Mouse (Mus musculus): ENCODE measurements around the gene Npb. TPM values are rescaled to one million over a fixed set of nuclear protein-coding genes. Genes with fewer than 3 reads are reported as not detected.
"Not testable (repeated sequence)": the region's sequence is repeated elsewhere in the genome, so short reads cannot be mapped to it uniquely, and the experiment has no call there.

The Npb gene
- 0.34 and 0.63 TPM in 2 replicates for polyA plus RNA-seq (2016; fragmentation: Nextera tagmentation; extraction: Ambion mirVana)

DNA sequence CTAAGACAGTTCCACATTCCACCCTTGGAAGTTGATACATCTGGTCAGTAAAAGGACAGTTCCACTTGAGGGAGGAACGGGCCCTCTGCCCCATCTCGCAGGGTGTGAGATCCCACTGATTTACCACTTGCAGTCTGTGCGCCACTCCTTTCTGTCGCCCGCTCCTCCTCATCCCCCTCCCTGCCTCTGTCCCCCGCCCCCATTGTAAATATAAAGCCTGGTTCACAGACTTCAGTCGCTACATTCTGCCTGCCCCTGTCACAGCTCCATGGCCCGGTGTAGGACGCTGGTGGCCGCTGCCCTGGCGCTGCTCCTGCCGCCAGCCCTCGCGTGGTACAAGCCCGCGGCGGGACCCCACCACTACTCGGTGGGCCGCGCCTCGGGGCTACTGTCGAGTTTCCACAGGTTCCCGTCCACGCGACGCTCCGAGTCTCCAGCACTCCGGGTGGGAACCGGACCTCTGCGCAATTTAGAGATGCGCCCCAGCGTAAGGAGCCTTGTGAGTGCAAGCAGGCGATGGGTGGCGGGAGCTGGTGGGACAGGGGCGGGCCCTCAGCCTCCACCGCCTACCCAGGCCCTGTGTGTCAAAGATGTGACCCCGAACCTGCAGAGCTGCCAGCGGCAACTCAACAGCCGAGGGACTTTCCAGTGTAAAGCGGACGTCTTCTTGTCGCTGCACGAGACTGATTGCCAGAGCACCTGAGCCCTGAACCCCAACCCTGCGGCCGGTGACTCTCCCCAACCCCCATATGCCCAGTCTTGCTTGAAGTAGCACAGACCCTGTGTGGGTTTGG lies at the start of gene Npb:
Npb (plus strand) TSS at position 237 of the 794 bp plus-strand sequence.
- H3K27ac ChIP-seq: peak within 1 kb of the TSS; percentile 73
- H3K9me3 ChIP-seq: no peaks in the 10 kb centered on the region
- peaks cover 89% of the 10 kb centered on the region for H3K36me3 ChIP-seq
- peak within 1 kb of the TSS; percentile 43 for H3K4me3 ChIP-seq
- peaks cover 31% of the 10 kb centered on the region for H3K4me1 ChIP-seq (replicated peaks)
- DNase-seq (ENCODE audit: low spot score): peak; percentile 30
- peaks cover 35% of the 10 kb centered on the region for H3K27me3 ChIP-seq (ENCODE audit: insufficient read depth, poor library complexity, severe bottlenecking)
- WGBS: 6% methylated on average over 45 of the region's 45 CpGs

DNA sequence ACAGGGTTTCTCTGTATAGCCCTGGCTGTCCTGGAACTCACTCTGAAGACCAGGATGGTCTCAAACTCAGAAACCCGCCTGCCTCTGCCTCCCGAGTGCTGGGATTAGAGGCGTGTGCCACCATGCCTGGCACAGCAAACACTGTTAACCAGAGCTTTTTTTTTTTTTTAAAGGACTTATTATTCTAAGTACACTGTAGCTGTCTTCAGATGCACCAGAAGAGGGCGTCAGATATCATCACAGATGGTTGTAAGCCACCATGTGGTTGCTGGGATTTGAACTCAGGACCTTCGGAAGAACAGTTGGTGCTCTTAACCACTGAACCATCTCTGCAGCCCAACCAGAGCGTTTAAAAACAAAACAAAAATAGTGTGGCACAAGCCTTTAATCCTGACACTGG lies 49.4 kb upstream of the Npb start:
- not testable (repeated sequence) for H3K9me3 ChIP-seq; DNase-seq (ENCODE audit: low spot score); H3K4me3 ChIP-seq; H3K27me3 ChIP-seq (ENCODE audit: insufficient read depth, poor library complexity, severe bottlenecking); H3K27ac ChIP-seq; H3K4me1 ChIP-seq (replicated peaks)
- H3K36me3 ChIP-seq: peaks cover 55% of the 10 kb centered on the region
- WGBS: 88% methylated on average over 6 of the region's 6 CpGs

- Histone ChIP-seq H3K36me3 (peaks cover 78% of the 10 kb centered on the region), H3K9me3 (peaks cover 8% of the 10 kb centered on the region; the same call in 1 of the 2 replicates)
- WGBS: 95% methylated on average over 13 of the region's 13 CpGs
Measured at GRCm38 (mm10) chr11:120560952-120561728, 47.1 kb upstream of the Npb start.

GRCm38 (mm10) chr11:120562949-120563348 lies 45.3 kb upstream of the Npb start:
- Histone ChIP-seq H3K9me3 (no peaks in the 10 kb centered on the region), H3K36me3 (peaks cover 96% of the 10 kb centered on the region), H3K4me3 (no peak overlapping the region), H3K27ac (no peak overlapping the region), H3K4me1 (replicated peaks) (no peaks in the 10 kb centered on the region), H3K27me3 (ENCODE audit: insufficient read depth, poor library complexity, severe bottlenecking) (no peaks in the 10 kb centered on the region)
- WGBS: 95% methylated on average over 13 of the region's 13 CpGs
- DNase-seq (ENCODE audit: low spot score): no peak

More at GRCm38 (mm10) chr11:120560952-120561728, 47.1 kb upstream of the Npb start:
- Histone ChIP-seq H3K27ac (no peak overlapping the region), H3K4me1 (replicated peaks) (no peaks in the 10 kb centered on the region), H3K4me3 (no peak overlapping the region), H3K27me3 (ENCODE audit: insufficient read depth, poor library complexity, severe bottlenecking) (no peaks in the 10 kb centered on the region)
- no peak for DNase-seq (ENCODE audit: low spot score)

- H3K27ac ChIP-seq: no peak overlapping the region
- WGBS: 87% methylated on average over 9 of the region's 9 CpGs
- H3K27me3 ChIP-seq (ENCODE audit: insufficient read depth, poor library complexity, severe bottlenecking): no peaks in the 10 kb centered on the region
- H3K36me3 ChIP-seq: peaks cover 100% of the 10 kb centered on the region
- H3K4me1 ChIP-seq (replicated peaks): no peaks in the 10 kb centered on the region
- no peak overlapping the region for H3K4me3 ChIP-seq
- no peak for DNase-seq (ENCODE audit: low spot score)
- no peaks in the 10 kb centered on the region for H3K9me3 ChIP-seq
Measured at GRCm38 (mm10) chr11:120565114-120565513, 43.2 kb upstream of the Npb start.

DNA sequence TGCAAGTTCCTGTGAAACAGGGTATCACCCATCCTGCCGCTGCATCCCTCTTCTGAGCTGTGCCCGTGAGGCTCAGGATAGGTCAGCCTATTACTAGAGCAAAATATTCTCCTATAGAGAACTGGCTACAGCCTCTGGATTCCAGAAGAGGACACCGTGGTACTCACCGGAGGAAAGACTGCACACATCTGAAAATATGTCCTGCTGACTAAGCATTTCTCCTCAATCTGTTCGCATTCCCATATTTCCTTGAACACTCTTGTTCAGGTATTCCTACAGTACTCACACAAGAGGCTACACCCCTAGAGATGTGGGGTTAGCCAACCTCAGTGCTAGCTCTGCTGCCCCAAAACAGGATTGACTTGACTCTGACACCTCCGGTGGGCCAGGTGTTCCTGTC lies 40.0 kb upstream of the Npb start:
- Histone ChIP-seq H3K9me3 (no peaks in the 10 kb centered on the region), H3K4me1 (replicated peaks) (peaks cover 17% of the 10 kb centered on the region), H3K27ac (no peak overlapping the region), H3K4me3 (no peak overlapping the region), H3K27me3 (ENCODE audit: insufficient read depth, poor library complexity, severe bottlenecking) (no peaks in the 10 kb centered on the region), H3K36me3 (peaks cover 83% of the 10 kb centered on the region)
- no peak for DNase-seq (ENCODE audit: low spot score)
- 93% methylated on average over 6 of the region's 6 CpGs for WGBS

- no peak for DNase-seq (ENCODE audit: low spot score)
- Histone ChIP-seq H3K27ac (peak overlapping the region; percentile 97; the same call in 1 of the 2 replicates), H3K4me1 (replicated peaks) (peaks cover 29% of the 10 kb centered on the region), H3K4me3 (peak overlapping the region; percentile 100), H3K9me3 (no peaks in the 10 kb centered on the region), H3K27me3 (ENCODE audit: insufficient read depth, poor library complexity, severe bottlenecking) (no peaks in the 10 kb centered on the region), H3K36me3 (peaks cover 55% of the 10 kb centered on the region)
- WGBS: 84% methylated on average over 3 of the region's 3 CpGs
Measured at GRCm38 (mm10) chr11:120571122-120571521, 37.2 kb upstream of the Npb start.

GRCm38 (mm10) chr11:120571754-120572416 lies 36.4 kb upstream of the Npb start:
- H3K27me3 ChIP-seq (ENCODE audit: insufficient read depth, poor library complexity, severe bottlenecking): no peaks in the 10 kb centered on the region
- peak overlapping the region; percentile 97 for H3K27ac ChIP-seq
- no peak for DNase-seq (ENCODE audit: low spot score)
- H3K4me1 ChIP-seq (replicated peaks): peaks cover 29% of the 10 kb centered on the region
- 18% methylated on average over 11 of the region's 11 CpGs for WGBS
- no peaks in the 10 kb centered on the region for H3K9me3 ChIP-seq
- peaks cover 48% of the 10 kb centered on the region for H3K36me3 ChIP-seq
- H3K4me3 ChIP-seq: peak overlapping the region; percentile 100

DNA sequence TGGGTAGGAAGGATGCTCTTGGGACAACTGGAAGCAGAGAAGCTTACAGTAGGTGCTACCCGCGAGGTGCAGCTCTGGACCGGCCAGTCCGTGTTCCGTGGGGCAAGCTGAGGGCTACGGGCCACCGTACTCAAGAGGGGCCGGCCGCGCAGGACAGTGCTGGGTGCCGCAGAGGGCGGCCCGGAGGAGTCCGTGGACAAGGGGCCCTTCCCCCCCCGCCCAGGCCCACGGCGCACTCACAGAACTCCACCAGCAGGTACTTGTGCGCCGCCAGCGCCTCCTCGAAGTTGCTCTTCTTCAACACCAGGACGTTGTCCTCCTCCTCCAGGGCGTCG lies 35.9 kb upstream of the Npb start:
- Histone ChIP-seq H3K27ac (peak overlapping the region; percentile 97), H3K36me3 (peaks cover 48% of the 10 kb centered on the region), H3K4me1 (replicated peaks) (peaks cover 29% of the 10 kb centered on the region), H3K4me3 (peak overlapping the region; percentile 100), H3K27me3 (ENCODE audit: insufficient read depth, poor library complexity, severe bottlenecking) (no peaks in the 10 kb centered on the region), H3K9me3 (no peaks in the 10 kb centered on the region)
- under 1% methylated on average over 24 of the region's 24 CpGs for WGBS
- DNase-seq (ENCODE audit: low spot score): no peak

DNA sequence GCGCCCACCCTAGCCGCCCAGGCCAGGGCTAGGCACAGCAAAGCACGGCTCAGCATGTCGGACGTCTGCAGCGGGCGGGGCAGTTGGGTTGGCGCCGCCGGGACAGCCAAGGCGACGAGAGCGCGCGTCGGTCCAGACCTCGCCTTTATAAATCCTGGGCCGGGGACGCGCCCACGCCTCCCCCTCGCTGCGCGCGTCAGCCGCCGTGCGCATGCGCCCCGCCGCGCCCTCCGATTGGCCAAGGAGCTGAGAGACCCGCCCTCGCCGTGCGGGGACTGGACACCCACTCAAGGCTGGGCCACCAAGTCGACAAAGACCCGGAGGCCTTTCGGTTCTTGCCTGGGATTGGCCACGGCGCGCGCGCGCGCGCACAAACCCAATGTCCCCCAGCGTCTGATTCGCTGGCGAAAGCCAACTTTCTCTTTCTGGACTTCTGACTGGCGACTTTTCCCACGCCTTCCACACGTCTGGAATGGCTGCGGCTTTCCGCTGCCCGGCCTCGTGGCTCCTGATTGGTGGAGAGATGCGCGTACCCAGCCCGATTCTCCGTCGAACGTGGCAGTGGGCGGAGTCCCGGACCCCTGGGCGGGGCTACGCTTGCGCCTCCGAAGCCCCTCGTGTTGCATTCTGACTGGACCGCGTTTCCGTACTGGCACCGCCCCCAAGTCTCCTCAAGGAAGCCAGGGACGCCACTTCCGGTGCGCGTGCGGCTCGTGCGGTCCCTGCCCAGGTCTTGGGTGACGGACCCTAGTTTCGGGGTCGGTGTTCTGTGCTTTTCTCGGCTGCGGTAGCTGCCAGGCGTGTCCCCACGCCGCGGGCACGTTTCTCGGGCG lies 35.3 kb upstream of the Npb start, which contains the start of gene P4hb:
P4hb (minus strand) TSS at position 502 of the 833 bp plus-strand sequence.
- peak within 1 kb of the TSS; percentile 97 for H3K27ac ChIP-seq
- peaks cover 29% of the 10 kb centered on the region for H3K4me1 ChIP-seq (replicated peaks)
- under 1% methylated on average over 94 of the region's 94 CpGs for WGBS
- H3K9me3 ChIP-seq: no peaks in the 10 kb centered on the region
- peak within 1 kb of the TSS; percentile 100 for H3K4me3 ChIP-seq
- H3K27me3 ChIP-seq (ENCODE audit: insufficient read depth, poor library complexity, severe bottlenecking): no peaks in the 10 kb centered on the region
- H3K36me3 ChIP-seq: peaks cover 48% of the 10 kb centered on the region
- DNase-seq (ENCODE audit: low spot score): peak; percentile 99

GRCm38 (mm10) chr11:120573585-120574277 lies 34.5 kb upstream of the Npb start:
- under 1% methylated on average over 23 of the region's 23 CpGs for WGBS
- H3K4me1 ChIP-seq (replicated peaks): peaks cover 37% of the 10 kb centered on the region
- no peaks in the 10 kb centered on the region for H3K9me3 ChIP-seq
- H3K27ac ChIP-seq: peak overlapping the region; percentile 97
- no peaks in the 10 kb centered on the region for H3K27me3 ChIP-seq (ENCODE audit: insufficient read depth, poor library complexity, severe bottlenecking)
- H3K4me3 ChIP-seq: peak overlapping the region; percentile 100
- H3K36me3 ChIP-seq: peaks cover 48% of the 10 kb centered on the region
- DNase-seq (ENCODE audit: low spot score): no peak

DNA sequence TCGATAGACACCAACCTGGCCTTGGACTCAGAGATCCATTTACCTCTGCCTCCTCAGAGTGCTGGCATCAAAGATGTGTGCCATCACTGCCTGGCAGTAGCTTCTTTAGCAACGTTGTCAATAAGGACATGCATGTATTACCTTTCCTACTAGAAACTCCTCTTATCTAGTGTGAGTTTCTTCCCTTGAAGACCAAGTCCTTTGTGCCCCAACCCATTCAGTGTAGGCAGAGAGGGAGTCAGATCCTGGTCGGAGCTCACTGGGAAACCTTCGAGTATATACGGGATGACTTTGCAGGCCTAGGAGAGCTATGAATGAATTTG lies 34.0 kb upstream of the Npb start:
- Histone ChIP-seq H3K4me1 (replicated peaks) (peaks cover 42% of the 10 kb centered on the region), H3K4me3 (peak overlapping the region; percentile 100), H3K27me3 (ENCODE audit: insufficient read depth, poor library complexity, severe bottlenecking) (no peaks in the 10 kb centered on the region), H3K27ac (peak overlapping the region; percentile 97), H3K36me3 (peaks cover 48% of the 10 kb centered on the region), H3K9me3 (no peaks in the 10 kb centered on the region)
- WGBS: 50% methylated on average over 5 of the region's 5 CpGs
- DNase-seq (ENCODE audit: low spot score): no peak

Measured in hindbrain, embryonic 10.5 days (tissue).